Mouse (Mus musculus) spleen, adult 2 months (tissue): Measurements from ENCODE around the gene Fbxo48.

Experiments used
- CTCF ChIP-seq: fragments of 200-500 bp; IDR thresholded peaks from 2 replicates; pipeline ENCODE4 v1.5.1; 2011; ENCODE audit warnings: mild to moderate bottlenecking, inconsistent platforms; ENCODE audit not compliant: insufficient read depth, insufficient read length, insufficient replicate concordance; ENCODE audit errors: extremely low read depth
- POLR2A ChIP-seq: fragments of 200-500 bp; IDR thresholded peaks from 2 replicates; pipeline ENCODE4 v1.6.1; 2011; ENCODE audit warnings: low read depth, low read length, inconsistent platforms

- TF ChIP-seq POLR2A (no peak), CTCF (no peak; the same call in 1 of the 2 replicates)
Observed at GRCm38 (mm10) chr11:16967806-16968205, 16.6 kb downstream of the Fbxo48 start.
